Mouse (Mus musculus): ENCODE results near the gene Iars2. TPM values are rescaled to one million over a fixed set of nuclear protein-coding genes. Genes with fewer than 3 reads are reported as not detected.

Gene Iars2
- total and polyA plus RNA-seq, 3 experiments: 37.2 to 47.2 (median 41.9) TPM

GRCm38 (mm10) chr1:185296850-185297249, 32.3 kb downstream of the Iars2 start:
- TF ChIP-seq POLR2A (IDR thresholded peaks at IDR 0.05; ENCODE audit: low read depth, low read length) (no peak), USF1 (IDR thresholded peaks at IDR 0.05; ENCODE audit: low read depth, low read length) (no peak)
- Histone ChIP-seq H3K36me3 (replicated peaks in 1 of 2; ENCODE audit: control insufficient read depth in 1 of 2, insufficient read depth in 1 of 2, low read length in 1 of 2) (peaks cover 53 to 77% of the 10 kb centered on the region in 2 experiments), H3K4me2 (ENCODE audit: insufficient read depth, low read depth, poor library complexity, severe bottlenecking) (no peak overlapping the region), H3K27ac (ENCODE audit: insufficient read depth, low read depth) (no peak overlapping the region), H3K4me1 (ENCODE audit: control insufficient read depth in 1 of 2, insufficient read depth in 2 of 2) (no peaks in the 10 kb centered on the region), H3K9me3 (replicated peaks; ENCODE audit: low read length) (no peaks in the 10 kb centered on the region), H3K9ac (ENCODE audit: insufficient read depth, low read depth) (no peak overlapping the region), H3K4me3 (replicated peaks in 1 of 3; ENCODE audit: low read depth in 2 of 3, low read length in 2 of 3, poor library complexity in 1 of 3) (no peak overlapping the region), H3K79me2 (replicated peaks; ENCODE audit: control insufficient read depth, extremely low read depth, insufficient read depth, poor library complexity, severe bottlenecking) (no peaks in the 10 kb centered on the region), H3K27me3 (replicated peaks) (no peaks in the 10 kb centered on the region)
- in situ Hi-C loops (cut with MboI; ENCODE audit: low pct_ligation_motif_present, low pct_unique_long_range_greater_than_20kb, low sequenced_read_pairs) (no loop called here), dilution Hi-C loops (cut with MboI; ENCODE audit: extremely low pct_ligation_motif_present, extremely low pct_unique_long_range_greater_than_20kb, low sequenced_read_pairs) (no loop called here)
- DNase-seq (ENCODE audit: extremely low read depth): no peak

- H3K27me3 ChIP-seq (replicated peaks): no peaks in the 10 kb centered on the region
- no peak overlapping the region for H3K4me2 ChIP-seq (ENCODE audit: insufficient read depth, low read depth, poor library complexity, severe bottlenecking)
- H3K4me3 ChIP-seq (replicated peaks in 1 of 3; ENCODE audit: low read depth in 2 of 3, low read length in 2 of 3, poor library complexity in 1 of 3): no peak overlapping the region
- in situ Hi-C loops (cut with MboI; ENCODE audit: low pct_ligation_motif_present, low pct_unique_long_range_greater_than_20kb, low sequenced_read_pairs): no loop called here
- TF ChIP-seq UBTF (IDR thresholded peaks at IDR 0.05; ENCODE audit: low read depth, low read length): no peak
- no peak for TF ChIP-seq MAX (IDR thresholded peaks at IDR 0.05; ENCODE audit: low read length)
- TF ChIP-seq MAZ (IDR thresholded peaks at IDR 0.05; ENCODE audit: low read depth, low read length): no peak
- no peak for TF ChIP-seq JUND (conservative IDR thresholded peaks at IDR 0.05; ENCODE audit: low read depth, low read length)
- no peak for TF ChIP-seq NELFE (IDR thresholded peaks at IDR 0.05; ENCODE audit: low read depth, low read length)
- TF ChIP-seq ZKSCAN1 (IDR thresholded peaks at IDR 0.05; ENCODE audit: borderline replicate concordance, low read depth, low read length): no peak
- no peak for TF ChIP-seq CHD1 (IDR thresholded peaks at IDR 0.05; ENCODE audit: low read depth, low read length)
- TF ChIP-seq JUN (IDR thresholded peaks at IDR 0.05; ENCODE audit: insufficient read depth, low read depth, low read length): no peak
- no peaks in the 10 kb centered on the region for H3K4me1 ChIP-seq (ENCODE audit: control insufficient read depth in 1 of 2, insufficient read depth in 2 of 2)
- dilution Hi-C loops (cut with MboI; ENCODE audit: extremely low pct_ligation_motif_present, extremely low pct_unique_long_range_greater_than_20kb, low sequenced_read_pairs): no loop called here
- peaks cover 72 to 88% of the 10 kb centered on the region in 2 experiments for H3K36me3 ChIP-seq (replicated peaks in 1 of 2; ENCODE audit: control insufficient read depth in 1 of 2, insufficient read depth in 1 of 2, low read length in 1 of 2)
- H3K9me3 ChIP-seq (replicated peaks; ENCODE audit: low read length): no peaks in the 10 kb centered on the region
- H3K9ac ChIP-seq (ENCODE audit: insufficient read depth, low read depth): no peak overlapping the region
- no peak overlapping the region for H3K27ac ChIP-seq (ENCODE audit: insufficient read depth, low read depth)
- DNase-seq (ENCODE audit: extremely low read depth): no peak
- no peaks in the 10 kb centered on the region for H3K79me2 ChIP-seq (replicated peaks; ENCODE audit: control insufficient read depth, extremely low read depth, insufficient read depth, poor library complexity, severe bottlenecking)
Observed at GRCm38 (mm10) chr1:185292646-185293360, 36.4 kb downstream of the Iars2 start.

GRCm38 (mm10) chr1:185291336-185291735, 37.9 kb downstream of the Iars2 start:
- dilution Hi-C loops (cut with MboI; ENCODE audit: extremely low pct_ligation_motif_present, extremely low pct_unique_long_range_greater_than_20kb, low sequenced_read_pairs) (no loop called here), in situ Hi-C loops (cut with MboI; ENCODE audit: low pct_ligation_motif_present, low pct_unique_long_range_greater_than_20kb, low sequenced_read_pairs) (no loop called here)
- no peaks in the 10 kb centered on the region for H3K79me2 ChIP-seq (replicated peaks; ENCODE audit: control insufficient read depth, extremely low read depth, insufficient read depth, poor library complexity, severe bottlenecking)
- no peak overlapping the region for H3K9ac ChIP-seq (ENCODE audit: insufficient read depth, low read depth)
- H3K4me2 ChIP-seq (ENCODE audit: insufficient read depth, low read depth, poor library complexity, severe bottlenecking): no peak overlapping the region
- no peak overlapping the region for H3K4me3 ChIP-seq (replicated peaks in 1 of 3; ENCODE audit: low read depth in 2 of 3, low read length in 2 of 3, poor library complexity in 1 of 3)
- TF ChIP-seq ZC3H11A (IDR thresholded peaks at IDR 0.05; ENCODE audit: low read depth, low read length) (no peak), MEF2A (IDR thresholded peaks at IDR 0.05; ENCODE audit: borderline replicate concordance, low read depth, low read length) (no peak), GABPA (IDR thresholded peaks at IDR 0.05; ENCODE audit: insufficient replicate concordance, low read depth, low read length) (no peak)
- H3K9me3 ChIP-seq (replicated peaks; ENCODE audit: low read length): no peaks in the 10 kb centered on the region
- H3K4me1 ChIP-seq (ENCODE audit: control insufficient read depth in 1 of 2, insufficient read depth in 2 of 2): no peaks in the 10 kb centered on the region
- H3K36me3 ChIP-seq (replicated peaks in 1 of 2; ENCODE audit: control insufficient read depth in 1 of 2, insufficient read depth in 1 of 2, low read length in 1 of 2): peaks cover 70 to 88% of the 10 kb centered on the region in 2 experiments
- no peak for DNase-seq (ENCODE audit: extremely low read depth)
- H3K27ac ChIP-seq (ENCODE audit: insufficient read depth, low read depth): no peak overlapping the region
- H3K27me3 ChIP-seq (replicated peaks): no peaks in the 10 kb centered on the region

Measured in CH12.LX (cell line).